Mouse (Mus musculus) midbrain, embryonic 14.5 days (tissue): ENCODE results near the gene Cryaa. TPM values are rescaled to one million over a fixed set of nuclear protein-coding genes. Genes with fewer than 3 reads are reported as not detected.
A peak's percentile ranks its signal among the peaks of the same experiment; 100 is the strongest.
"Not testable (repeated sequence)": the region's sequence is repeated elsewhere in the genome, so short reads cannot be mapped to it uniquely, and the experiment has no call there.

Source experiments
- ATAC-seq: fragments of 200-750 bp; cut with Nextera tagmentation; 2 replicates; pipeline ENCODE4 v1.8.0; 2017; ENCODE audit warnings: moderate number of reproducible peaks, moderate library complexity; ENCODE audit not compliant: low FRiP score, low TSS enrichment
- DNase-seq: peaks from one replicate; pipeline ENCODE4 v3.0.0-alpha.2; 2015
- H3K27ac ChIP-seq: fragments of 300-500 bp; sonication (generic); replicated peaks from 2 replicates; pipeline ENCODE4 v1.5.1; 2014; ENCODE audit warnings: mild to moderate bottlenecking, low read depth, low read length, moderate library complexity
- H3K27me3 ChIP-seq: fragments of 300-500 bp; sonication (generic); 2 replicates; pipeline ENCODE4 v1.6.1; 2014; ENCODE audit warnings: low read length, control low read depth, mixed read lengths; ENCODE audit not compliant: control insufficient read depth, insufficient read depth
- H3K36me3 ChIP-seq: fragments of 300-500 bp; sonication (generic); 2 replicates; pipeline ENCODE4 v1.6.1; 2014; ENCODE audit warnings: low read length, control low read depth; ENCODE audit not compliant: control insufficient read depth, insufficient read depth
- H3K4me1 ChIP-seq: fragments of 300-500 bp; sonication (generic); 2 replicates; pipeline ENCODE4 v1.6.1; 2014; ENCODE audit warnings: mild to moderate bottlenecking, antibody characterized with exemption, low read length, control low read depth; ENCODE audit not compliant: control insufficient read depth, insufficient read depth
- H3K4me2 ChIP-seq: fragments of 300-500 bp; sonication (generic); 2 replicates; pipeline ENCODE4 v1.6.1; 2014; ENCODE audit warnings: mild to moderate bottlenecking, low read length, moderate library complexity
- H3K4me3 ChIP-seq: fragments of 300-500 bp; sonication (generic); replicated peaks from 2 replicates; pipeline ENCODE4 v1.5.1; 2014; ENCODE audit warnings: low read depth, low read length
- H3K9ac ChIP-seq: fragments of 300-500 bp; sonication (generic); replicated peaks from 2 replicates; pipeline ENCODE4 v1.6.1; 2014; ENCODE audit warnings: mild to moderate bottlenecking, low read length, moderate library complexity
- H3K9me3 ChIP-seq: fragments of 300-500 bp; sonication (generic); 2 replicates; pipeline ENCODE4 v1.6.1; 2016; ENCODE audit warnings: low read length, control low read depth, mixed read lengths; ENCODE audit not compliant: control insufficient read depth
- WGBS: fragments of 180-500 bp; shearing (Covaris S2); extraction: QIAGEN DNeasy Blood & Tissue Kit; methylation state at CpG from one replicate; pipeline ENCODE4 v1.1.7; 2014; 5-methylcytosine and 5-hydroxymethylcytosine counted together
- polyA plus RNA-seq: library from polyadenylated mRNA; unstranded; fragments of >200 nt; fragmentation: Nextera tagmentation; extraction: Ambion mirVana; gene quantifications from 2 replicates; pipeline ENCODE4 v1.2.1, GENCODE M21; 2014

Cryaa gene
- polyA plus RNA-seq, 1 experiment from 2014 or later: not detected

DNA sequence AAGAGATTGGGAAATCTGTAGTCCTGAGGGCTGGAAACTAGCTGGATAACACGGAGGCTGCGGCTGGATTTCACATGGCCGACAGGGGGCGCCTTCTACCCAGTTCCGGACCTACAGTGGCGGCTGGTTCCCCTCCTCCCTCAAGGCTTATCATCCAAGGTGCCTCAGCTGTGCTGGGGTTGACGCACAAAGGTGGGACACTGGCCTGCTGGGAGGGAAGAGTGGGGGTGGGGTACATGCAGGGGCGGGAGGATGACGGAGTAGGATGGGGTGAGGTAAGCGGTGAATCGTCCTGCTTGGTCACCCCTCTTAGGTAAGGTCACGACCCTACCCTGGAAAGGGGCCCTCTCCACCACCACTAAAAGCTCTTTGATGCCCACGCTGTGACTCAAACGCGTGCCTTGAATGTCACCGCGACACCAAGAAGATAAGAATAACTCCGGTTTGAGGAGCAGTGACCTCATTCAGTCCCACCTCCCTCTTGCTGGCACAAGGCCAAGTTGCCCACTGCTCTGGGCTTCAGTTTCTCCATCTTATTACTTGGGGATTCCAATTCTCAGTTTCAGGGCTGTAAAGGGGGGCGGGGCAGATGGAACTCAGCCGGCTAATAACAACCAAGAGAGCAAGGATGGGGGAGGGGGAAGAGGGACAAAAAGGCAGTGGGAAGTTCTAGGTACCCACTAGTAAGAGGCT lies 15.9 kb downstream of the Cryaa start:
- DNase-seq (peak; percentile 82), ATAC-seq (0 out of 2 replicates have a peak, but pooled peaks have one; percentile 46)
- H3K27ac ChIP-seq: no peak overlapping the region
- peak overlapping the region; percentile 44 for H3K4me2 ChIP-seq
- H3K27me3 ChIP-seq: no peaks in the 10 kb centered on the region
- H3K4me1 ChIP-seq: peaks cover 12% of the 10 kb centered on the region; the same call in 1 of the 2 replicates
- no peaks in the 10 kb centered on the region for H3K9me3 ChIP-seq
- 3% methylated on average over 20 of the region's 20 CpGs for WGBS
- H3K9ac ChIP-seq: no peak overlapping the region
- H3K36me3 ChIP-seq: no peaks in the 10 kb centered on the region
- H3K4me3 ChIP-seq: no peak overlapping the region

DNA sequence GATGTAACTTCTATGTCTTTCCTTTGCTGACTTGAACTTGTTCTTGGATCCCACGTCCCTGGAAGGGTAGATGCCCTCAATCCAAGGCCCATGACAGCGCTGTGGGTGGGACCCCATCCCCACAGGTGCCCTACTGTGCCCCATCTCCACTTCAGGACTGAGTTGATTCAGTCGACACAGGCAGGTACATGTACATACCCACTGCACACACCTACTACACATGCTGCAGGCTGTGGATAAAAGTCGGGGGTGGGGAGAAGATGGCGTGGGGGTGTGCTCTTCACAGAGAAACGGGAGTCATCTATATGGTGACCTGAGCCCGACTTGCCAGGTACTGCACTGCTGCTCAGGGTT lies 16.4 kb downstream of the Cryaa start:
- DNase-seq (no peak), ATAC-seq (0 out of 2 replicates have a peak, but pooled peaks have one; percentile 27)
- no peak overlapping the region for H3K9ac ChIP-seq
- H3K4me1 ChIP-seq: peaks cover 16% of the 10 kb centered on the region
- H3K27me3 ChIP-seq: no peaks in the 10 kb centered on the region
- H3K27ac ChIP-seq: no peak overlapping the region
- no peak overlapping the region for H3K4me3 ChIP-seq
- no peak overlapping the region for H3K4me2 ChIP-seq
- 75% methylated on average over 7 of the region's 7 CpGs for WGBS
- no peaks in the 10 kb centered on the region for H3K9me3 ChIP-seq
- no peaks in the 10 kb centered on the region for H3K36me3 ChIP-seq

DNA sequence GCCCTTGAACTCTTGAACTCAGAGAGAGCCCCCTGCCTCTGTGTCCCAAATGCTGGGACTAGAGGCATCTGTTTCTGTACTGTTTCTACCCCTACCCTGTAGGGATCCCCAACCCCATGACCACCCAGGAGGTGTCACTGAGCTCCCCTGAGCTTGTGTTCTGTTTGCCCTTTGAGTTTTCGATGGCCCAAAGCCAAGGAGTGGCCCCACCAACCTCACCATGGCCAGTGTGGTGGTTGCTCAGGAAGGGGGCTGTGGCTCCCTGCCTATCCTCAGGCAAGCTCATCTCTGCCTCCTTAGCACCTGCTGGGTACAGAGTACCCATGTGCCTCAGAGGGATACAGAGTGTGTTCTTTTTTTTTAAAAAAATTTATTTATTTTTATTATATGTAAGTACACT lies 17.3 kb downstream of the Cryaa start:
- Histone ChIP-seq H3K36me3 (no peaks in the 10 kb centered on the region), H3K4me2 (no peak overlapping the region), H3K27me3 (no peaks in the 10 kb centered on the region), H3K27ac (no peak overlapping the region), H3K4me1 (peaks cover 16% of the 10 kb centered on the region), H3K9ac (no peak overlapping the region), H3K4me3 (no peak overlapping the region), H3K9me3 (no peaks in the 10 kb centered on the region)
- ATAC-seq (no peak), DNase-seq (no peak)
- WGBS: 79% methylated on average over 1 of the region's 1 CpGs

- H3K4me1 ChIP-seq: peaks cover 16% of the 10 kb centered on the region
- not testable (repeated sequence) for H3K9ac ChIP-seq, H3K27me3 ChIP-seq, H3K27ac ChIP-seq, H3K9me3 ChIP-seq, H3K36me3 ChIP-seq, ATAC-seq, H3K4me2 ChIP-seq, DNase-seq, H3K4me3 ChIP-seq
- WGBS: 85% methylated on average over 6 of the region's 7 CpGs
Measured at GRCm38 (mm10) chr17:31695356-31695755, 17.7 kb downstream of the Cryaa start.

GRCm38 (mm10) chr17:31698347-31698746 lies 20.7 kb downstream of the Cryaa start:
- Histone ChIP-seq H3K9ac (no peak overlapping the region), H3K9me3 (no peaks in the 10 kb centered on the region), H3K27ac (0 out of 2 replicates have a peak overlapping the region, but pooled peaks have one; percentile 37), H3K4me3 (no peak overlapping the region), H3K4me2 (no peak overlapping the region), H3K4me1 (peaks cover 11% of the 10 kb centered on the region), H3K36me3 (no peaks in the 10 kb centered on the region), H3K27me3 (no peaks in the 10 kb centered on the region)
- DNase-seq (peak; percentile 17), ATAC-seq (no peak)
- 57% methylated on average over 11 of the region's 11 CpGs for WGBS

GRCm38 (mm10) chr17:31703276-31703980 lies 25.8 kb downstream of the Cryaa start:
- H3K4me2 ChIP-seq: no peak overlapping the region
- no peaks in the 10 kb centered on the region for H3K36me3 ChIP-seq
- WGBS: 76% methylated on average over 6 of the region's 6 CpGs
- H3K4me3 ChIP-seq: no peak overlapping the region
- peaks cover 4% of the 10 kb centered on the region; the same call in 1 of the 2 replicates for H3K4me1 ChIP-seq
- H3K27me3 ChIP-seq: no peaks in the 10 kb centered on the region
- no peak overlapping the region for H3K9ac ChIP-seq
- ATAC-seq (no peak), DNase-seq (no peak)
- H3K9me3 ChIP-seq: no peaks in the 10 kb centered on the region
- H3K27ac ChIP-seq: no peak overlapping the region

DNA sequence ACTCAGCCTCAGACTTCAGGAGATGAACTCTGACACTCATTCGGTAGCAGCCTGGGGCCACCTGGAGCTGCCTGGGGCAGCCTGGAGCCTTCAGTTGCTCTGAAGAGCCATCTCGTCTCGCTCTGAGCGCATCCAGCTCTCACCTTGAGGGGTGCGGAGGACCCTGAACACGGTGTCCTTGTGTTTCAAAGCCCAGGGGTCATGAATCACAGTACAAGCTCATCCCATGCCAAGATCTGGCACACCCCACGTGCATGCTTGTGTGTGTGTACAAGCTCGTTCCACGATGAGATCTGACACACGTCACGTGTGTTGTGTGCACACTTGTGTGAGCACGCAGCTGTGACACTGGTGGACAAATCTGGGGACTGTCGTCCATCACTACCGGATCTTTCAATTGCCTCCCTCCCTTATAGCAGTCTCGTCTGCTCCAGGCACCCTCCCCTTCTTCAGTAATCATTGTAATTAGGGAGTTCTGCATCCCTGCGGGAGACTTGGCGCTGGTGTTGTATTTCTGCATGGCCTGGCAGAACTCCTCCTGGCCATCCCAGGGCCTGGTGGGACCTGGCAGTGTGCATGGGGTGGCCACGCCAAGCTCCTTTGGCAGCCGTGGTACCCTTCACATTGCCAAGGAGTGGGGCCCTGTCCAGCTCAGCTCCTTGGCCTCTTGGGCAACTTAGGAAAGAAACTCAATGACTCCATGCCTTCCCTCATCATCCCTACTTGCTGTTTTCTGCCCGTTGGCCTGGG lies 27.8 kb downstream of the Cryaa start:
- no peak for ATAC-seq

DNA sequence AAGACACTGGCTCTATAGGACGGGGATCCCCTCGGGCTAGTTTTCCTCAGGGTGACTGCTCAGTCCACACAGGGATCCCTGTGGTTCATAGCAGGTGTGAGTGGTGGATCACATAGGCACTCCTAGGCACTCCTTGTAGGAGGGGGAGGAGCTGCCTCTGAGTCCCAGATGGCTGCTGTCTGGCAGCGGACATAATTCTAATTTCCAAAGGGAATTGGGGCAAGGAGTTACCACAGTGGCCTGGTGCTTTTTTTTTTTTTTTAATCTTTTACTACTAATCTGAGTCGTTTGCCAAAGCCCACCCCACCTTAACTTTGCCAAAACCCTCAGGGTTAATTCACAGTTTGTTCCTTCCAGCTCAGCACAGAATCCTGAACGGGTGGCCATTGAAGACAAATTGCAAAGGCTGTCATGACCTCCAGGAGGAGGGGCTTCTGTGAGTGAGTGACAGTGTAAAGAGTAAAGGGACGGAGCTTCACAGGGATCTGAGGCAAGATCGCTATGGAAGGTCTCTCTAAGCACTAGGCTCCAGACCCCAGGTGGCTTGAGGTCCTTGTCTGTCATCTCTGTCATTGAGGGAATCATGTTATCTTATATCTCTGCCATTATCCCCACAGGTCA lies 31.6 kb downstream of the Cryaa start:
- Histone ChIP-seq H3K27ac (no peak overlapping the region), H3K27me3 (no peaks in the 10 kb centered on the region), H3K9ac (no peak overlapping the region), H3K4me3 (no peak overlapping the region), H3K9me3 (no peaks in the 10 kb centered on the region), H3K36me3 (no peaks in the 10 kb centered on the region), H3K4me2 (no peak overlapping the region), H3K4me1 (no peaks in the 10 kb centered on the region)
- WGBS: 51% methylated on average over 7 of the region's 7 CpGs
- DNase-seq (no peak), ATAC-seq (no peak)

More for the DNA sequence above, 27.8 kb downstream of the Cryaa start:
- 78% methylated on average over 20 of the region's 20 CpGs for WGBS
- Histone ChIP-seq H3K36me3 (no peaks in the 10 kb centered on the region), H3K27ac (no peak overlapping the region), H3K27me3 (no peaks in the 10 kb centered on the region), H3K4me3 (no peak overlapping the region), H3K4me1 (no peaks in the 10 kb centered on the region), H3K9me3 (no peaks in the 10 kb centered on the region), H3K4me2 (no peak overlapping the region), H3K9ac (no peak overlapping the region)
- DNase-seq: no peak
